Mouse (Mus musculus) lung, adult 2 months (tissue): ENCODE data around the gene Procr. TPM values are rescaled to one million over a fixed set of nuclear protein-coding genes. Genes with fewer than 3 reads are reported as not detected.

Experiments used
- DNase-seq: peaks from one replicate; pipeline ENCODE4 v3.0.0; 2022
- H3K4me1 ChIP-seq: fragments of 200-500 bp; 2 replicates; pipeline ENCODE4 v1.6.1; 2011; ENCODE audit warnings: low read length; ENCODE audit not compliant: control insufficient read depth, insufficient read depth
- H3K4me3 ChIP-seq: fragments of 200-500 bp; replicated peaks from 2 replicates; pipeline ENCODE3; 2011; ENCODE audit warnings: low read depth, mild to moderate bottlenecking, control low read depth, low read length; ENCODE audit errors: extremely low read depth
- CTCF ChIP-seq: fragments of 200-500 bp; IDR thresholded peaks from 2 replicates; pipeline ENCODE4 v1.5.1; 2011; ENCODE audit warnings: mild to moderate bottlenecking, low read length, control low read depth; ENCODE audit not compliant: insufficient read depth
- POLR2A ChIP-seq: fragments of 200-500 bp; IDR thresholded peaks from 2 replicates; pipeline ENCODE4 v1.6.1; 2011; ENCODE audit warnings: low read depth, mild to moderate bottlenecking, control low read depth, low read length, borderline replicate concordance; ENCODE audit errors: extremely low read depth
- WGBS: fragments of 180-500 bp; shearing (Covaris S2); methylation state at CpG from one replicate; pipeline ENCODE4 v1.1.7; 2018; 5-methylcytosine and 5-hydroxymethylcytosine counted together
- polyA plus RNA-seq: library from polyadenylated mRNA; depleted of rRNA; stranded (reverse); fragments of >200 nt; gene quantifications from 2 replicates; pipeline ENCODE4 v1.2.3, GENCODE M21; 2012

Gene Procr
- polyA plus RNA-seq, 1 experiment = 3.2 TPM

DNA sequence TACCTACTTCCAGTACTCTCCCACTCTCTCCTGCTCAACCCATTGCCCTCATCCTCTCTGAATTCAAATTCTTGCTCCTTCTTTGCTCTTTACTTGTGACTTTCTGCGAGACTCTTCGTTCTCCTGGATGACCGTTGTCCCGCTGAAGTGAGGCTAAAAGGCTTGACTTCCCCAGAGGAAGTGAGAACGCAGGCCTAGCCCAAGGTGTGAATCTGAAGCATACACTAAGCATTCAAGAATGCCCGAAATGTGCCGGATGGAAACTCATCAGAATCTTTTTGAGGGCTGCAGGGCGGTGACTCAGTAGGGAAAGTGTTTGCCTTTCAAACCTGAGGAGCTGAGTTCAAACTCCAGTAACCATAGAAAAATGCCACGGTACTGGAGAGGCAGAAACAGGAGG lies 7.6 kb upstream of the Procr start:
- 46% methylated on average over 9 of the region's 9 CpGs for WGBS
- H3K4me1 ChIP-seq = no peaks in the 10 kb centered on the region
- H3K4me3 ChIP-seq = no peak overlapping the region
- TF ChIP-seq CTCF (no peak), POLR2A (no peak)
- DNase-seq = no peak

DNA sequence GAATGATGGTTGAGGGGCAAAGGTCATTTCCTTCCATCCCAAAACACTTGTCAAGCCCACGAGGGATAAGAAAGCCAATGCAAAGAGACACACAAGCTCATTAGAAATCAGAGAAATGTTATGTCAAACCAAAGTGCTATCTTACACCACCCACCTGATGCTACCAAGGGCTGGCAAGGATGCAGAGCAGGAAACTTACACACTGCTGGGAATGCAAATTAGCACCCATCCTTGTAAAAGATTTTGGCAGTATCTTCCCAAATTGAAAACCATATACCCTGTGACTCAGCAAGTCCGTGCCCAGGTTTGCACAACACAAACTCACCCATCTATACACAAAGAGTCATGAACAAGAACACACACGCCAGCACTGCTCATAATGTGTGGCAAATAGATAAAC lies 5.4 kb upstream of the Procr start:
- no peak overlapping the region for H3K4me3 ChIP-seq
- WGBS = 45% methylated on average over 3 of the region's 3 CpGs
- H3K4me1 ChIP-seq = no peaks in the 10 kb centered on the region
- no peak for DNase-seq
- no peak for TF ChIP-seq CTCF
- TF ChIP-seq POLR2A = no peak

DNA sequence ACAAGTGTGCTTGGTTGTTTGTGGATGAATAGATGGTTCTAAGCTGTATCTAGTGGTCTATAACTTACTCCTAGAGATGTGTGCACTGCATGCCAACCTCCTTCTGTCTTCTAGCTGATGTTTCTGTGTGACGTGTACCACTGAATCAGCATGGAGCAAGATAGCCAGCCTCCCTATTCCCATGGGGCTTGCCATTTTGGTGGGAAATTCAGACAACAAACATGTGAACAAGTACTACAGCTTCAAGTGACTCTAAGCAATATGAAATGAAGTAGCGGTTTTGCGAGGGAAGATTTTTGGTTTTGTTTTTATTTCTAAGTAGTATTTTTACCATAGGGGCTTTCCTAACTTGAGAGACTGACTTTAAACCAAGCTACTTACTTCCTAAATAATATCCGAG lies 1.5 kb upstream of the Procr start:
- DNase-seq = no peak
- no peaks in the 10 kb centered on the region for H3K4me1 ChIP-seq
- TF ChIP-seq POLR2A = no peak
- TF ChIP-seq CTCF = no peak
- 83% methylated on average over 4 of the region's 4 CpGs for WGBS
- no peak overlapping the region for H3K4me3 ChIP-seq

DNA sequence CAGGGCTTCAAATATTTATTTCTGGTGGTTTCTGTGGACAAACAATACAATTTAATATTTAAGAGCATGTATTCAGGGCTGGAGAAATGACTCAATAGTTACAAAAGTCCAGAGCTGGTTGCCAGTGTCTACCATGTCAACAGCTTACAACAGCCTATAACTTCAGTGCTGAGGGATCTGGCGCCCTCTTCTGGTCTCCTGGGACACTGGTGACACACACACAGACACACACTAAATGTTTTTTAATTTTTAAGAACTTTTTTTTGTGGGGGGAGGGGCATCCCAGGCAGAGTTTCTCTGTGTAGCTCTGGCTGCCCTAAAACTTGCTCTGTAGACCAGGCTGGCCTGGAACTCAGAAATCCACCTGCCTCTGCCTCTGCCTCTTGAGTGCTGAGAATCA lies 4.8 kb downstream of the Procr start:
- no peak overlapping the region for H3K4me3 ChIP-seq
- no peak for TF ChIP-seq POLR2A
- peak; percentile 67 for TF ChIP-seq CTCF
- 0% methylated on average over 1 of the region's 1 CpGs for WGBS
- DNase-seq = peak; percentile 43
- no peaks in the 10 kb centered on the region for H3K4me1 ChIP-seq

DNA sequence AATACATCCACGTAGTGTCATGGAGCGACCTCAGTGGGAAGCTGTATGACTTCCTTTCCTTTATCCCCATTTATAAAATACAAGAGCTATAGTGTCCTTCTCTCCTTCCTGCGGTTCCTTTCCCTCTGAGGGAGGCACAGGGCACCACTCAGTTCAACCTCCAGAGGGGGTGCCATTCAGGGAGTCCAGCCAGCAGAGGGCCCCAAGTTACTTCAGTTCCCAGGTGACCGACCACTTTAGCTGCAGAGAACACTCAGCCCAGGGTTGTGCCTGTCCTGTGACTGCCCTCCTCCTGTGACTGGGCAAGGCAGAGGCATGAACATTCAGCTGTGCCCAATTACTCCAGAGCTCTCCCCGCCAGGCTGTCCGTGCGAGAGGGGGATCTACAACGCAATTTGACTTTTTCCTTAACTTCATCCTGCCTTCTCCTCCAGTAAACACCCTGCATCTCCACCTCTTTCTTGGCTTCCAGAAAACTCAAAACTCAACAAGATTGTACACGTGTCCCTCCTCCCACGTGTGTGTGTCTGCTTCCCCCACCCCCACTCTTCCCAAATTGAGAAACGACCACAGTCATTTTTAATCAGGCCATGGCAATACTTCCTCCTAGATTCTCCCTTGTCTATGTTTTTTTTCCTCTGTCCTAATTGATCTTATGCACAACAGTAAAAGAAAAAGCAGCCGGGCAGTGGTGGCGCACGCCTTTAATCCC lies 6.1 kb downstream of the Procr start:
- Histone ChIP-seq H3K4me3 (no peak overlapping the region), H3K4me1 (no peaks in the 10 kb centered on the region)
- DNase-seq = no peak
- WGBS = 59% methylated on average over 14 of the region's 14 CpGs
- TF ChIP-seq CTCF (no peak), POLR2A (no peak)

DNA sequence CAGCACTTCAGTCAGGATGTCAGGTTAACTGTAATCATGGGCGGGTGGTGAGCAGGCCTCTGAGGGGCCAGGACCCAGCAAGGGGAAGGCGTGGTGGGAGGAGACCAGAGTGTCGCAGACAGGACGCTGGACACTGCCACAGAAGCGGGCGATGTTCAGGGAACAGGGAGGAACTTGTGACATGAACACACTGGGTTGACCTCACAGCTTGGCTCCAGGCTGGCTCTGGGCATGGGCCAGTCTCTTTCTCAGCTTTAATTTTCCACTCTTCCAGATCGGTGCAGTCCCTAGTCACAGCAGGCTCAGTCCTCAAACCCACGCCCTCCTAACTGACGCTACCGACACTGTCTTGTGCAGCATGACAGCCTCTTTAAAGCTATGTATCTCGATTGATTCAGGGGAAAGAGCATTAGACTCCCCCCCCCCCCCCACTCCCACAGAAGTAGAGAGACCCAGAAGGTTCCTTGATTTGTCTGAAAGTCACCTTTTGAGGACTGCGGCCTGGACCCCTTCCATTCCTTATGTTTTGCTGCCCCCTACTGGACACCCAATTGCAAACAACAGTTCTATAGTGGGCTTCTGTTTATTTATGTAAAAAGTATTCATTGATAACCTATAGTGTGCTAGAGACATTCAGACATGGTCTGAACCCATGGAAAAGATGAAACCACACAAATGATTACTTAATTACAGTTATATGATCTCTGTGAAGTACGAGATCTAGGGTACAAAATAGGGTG lies 13.9 kb downstream of the Procr start:
- Histone ChIP-seq H3K4me3 (no peak overlapping the region), H3K4me1 (no peaks in the 10 kb centered on the region)
- peak; percentile 50 for DNase-seq
- TF ChIP-seq CTCF (peak; percentile 27; the same call in 1 of the 2 replicates), POLR2A (no peak)
- 52% methylated on average over 13 of the region's 13 CpGs for WGBS

DNA sequence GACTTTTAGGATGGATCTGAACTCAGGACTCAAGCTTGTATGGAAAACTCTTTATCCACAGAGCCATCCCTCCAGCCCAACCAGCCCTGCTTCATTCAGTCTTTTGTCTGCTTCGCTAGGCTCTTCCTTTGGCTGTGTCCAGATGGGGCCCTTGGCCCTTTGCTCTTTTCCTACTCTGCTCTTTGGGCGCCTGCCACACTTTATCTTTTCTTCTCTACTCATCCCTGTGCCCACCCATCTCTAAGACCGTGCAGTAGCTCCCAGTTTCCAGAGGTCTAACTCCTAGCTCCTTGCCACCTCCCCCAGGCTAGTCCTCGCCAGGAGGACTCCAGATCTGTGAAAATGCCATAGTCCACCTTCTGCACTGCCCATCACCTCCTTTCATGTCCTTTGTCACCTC lies 22.7 kb downstream of the Procr start:
- TF ChIP-seq POLR2A (no peak), CTCF (no peak)
- no peak for DNase-seq
- peaks cover 4% of the 10 kb centered on the region for H3K4me1 ChIP-seq
- no peak overlapping the region for H3K4me3 ChIP-seq
- 63% methylated on average over 4 of the region's 4 CpGs for WGBS

DNA sequence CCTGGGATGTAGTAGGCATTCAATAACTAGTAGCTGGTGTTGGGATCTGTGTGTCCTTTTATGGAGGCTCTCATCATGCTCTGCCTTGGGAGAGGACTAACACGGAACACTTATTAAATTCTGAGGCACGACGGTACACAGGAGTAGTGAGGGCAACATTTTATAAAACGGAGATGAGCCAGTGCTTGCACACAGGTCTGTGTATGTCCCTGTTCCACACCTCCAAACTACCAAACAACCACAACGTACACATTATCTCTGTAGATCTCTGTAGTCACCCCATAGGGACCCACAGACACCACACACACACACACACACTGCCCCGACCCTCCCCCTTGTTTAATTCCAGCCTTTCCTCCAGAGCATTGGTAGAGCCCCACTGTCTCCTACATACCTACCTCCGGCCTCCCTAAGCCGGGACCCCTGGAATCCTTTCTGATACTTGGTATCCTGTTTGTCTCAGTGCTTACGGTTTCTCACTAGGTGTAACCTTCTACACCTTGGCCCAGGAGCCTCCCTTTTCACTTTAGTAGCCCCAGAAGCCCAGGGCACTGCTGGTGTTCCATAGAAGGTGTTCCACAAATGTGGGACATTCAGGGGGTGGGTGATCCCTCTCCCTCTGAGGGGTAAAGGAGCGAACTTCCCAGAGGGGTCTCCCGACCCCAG lies 23.5 kb downstream of the Procr start:
- DNase-seq = no peak
- WGBS = 51% methylated on average over 11 of the region's 11 CpGs

DNA sequence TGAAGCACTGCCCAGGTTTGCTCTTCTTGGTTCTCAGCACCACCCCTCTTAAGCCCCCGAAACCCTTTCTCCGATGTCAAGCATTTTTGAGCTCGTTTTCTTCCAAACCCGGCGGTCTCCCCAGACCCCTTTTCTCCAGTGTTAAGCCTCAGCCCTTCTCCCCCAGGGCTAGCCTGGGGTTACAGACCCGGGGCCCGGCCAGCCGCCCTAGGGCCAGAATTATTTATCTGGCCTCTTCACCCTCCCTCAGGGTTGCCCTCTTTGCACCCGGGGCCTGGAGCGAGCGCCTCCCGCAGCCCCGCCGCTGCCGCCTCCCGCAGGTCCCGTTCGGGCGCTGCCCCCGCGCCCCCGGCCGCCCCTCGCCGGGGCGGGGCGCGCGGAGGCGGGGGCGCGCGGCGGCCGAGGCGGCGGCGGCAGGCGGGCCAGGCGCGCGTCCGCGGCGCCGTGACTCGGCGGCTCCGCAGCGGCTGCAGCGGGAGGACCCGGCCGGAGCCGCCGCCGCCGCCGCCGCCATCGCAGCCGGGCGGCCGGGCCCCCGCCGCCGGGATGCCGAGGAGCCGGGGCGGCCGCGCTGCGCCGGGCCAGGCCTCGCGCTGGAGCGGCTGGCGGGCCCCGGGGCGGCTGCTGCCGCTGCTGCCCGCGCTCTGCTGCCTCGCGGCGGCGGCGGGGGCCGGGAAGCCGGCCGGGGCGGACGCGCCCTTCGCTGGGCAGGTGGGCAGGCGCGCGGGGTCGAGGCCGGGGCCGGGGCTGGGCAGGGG lies 24.2 kb downstream of the Procr start, which contains the start of gene Mmp24:
Mmp24 (plus strand) TSS at position 416 of the 758 bp plus-strand sequence.
- no peak for TF ChIP-seq POLR2A
- TF ChIP-seq CTCF = no peak
- Histone ChIP-seq H3K4me3 (peak within 1 kb of the TSS; percentile 21), H3K4me1 (peaks cover 4% of the 10 kb centered on the region)
- no peak for DNase-seq
- 23% methylated on average over 97 of the region's 100 CpGs for WGBS

More for the DNA sequence above, 23.5 kb downstream of the Procr start:
- TF ChIP-seq CTCF (no peak), POLR2A (no peak)
- H3K4me3 ChIP-seq = no peak overlapping the region
- H3K4me1 ChIP-seq = peaks cover 4% of the 10 kb centered on the region
